Mouse (Mus musculus) hindbrain, embryonic 13.5 days (tissue): ENCODE results near the gene Ptpra. TPM values are rescaled to one million over a fixed set of nuclear protein-coding genes. Genes with fewer than 3 reads are reported as not detected.

Source experiments
- ATAC-seq: fragments of 200-750 bp; cut with Nextera tagmentation; 2 replicates; pipeline ENCODE4 v1.8.0; 2017; ENCODE audit warnings: moderate TSS enrichment; ENCODE audit not compliant: low FRiP score
- H3K27ac ChIP-seq: fragments of 300-500 bp; sonication (generic); 2 replicates; pipeline ENCODE4 v1.5.1; 2015; ENCODE audit warnings: inconsistent platforms, mild to moderate bottlenecking, moderate library complexity
- H3K27me3 ChIP-seq: fragments of 300-500 bp; sonication (generic); 2 replicates; pipeline ENCODE4 v1.6.1; 2015; ENCODE audit warnings: mild to moderate bottlenecking, inconsistent platforms
- H3K36me3 ChIP-seq: fragments of 300-500 bp; sonication (generic); 2 replicates; pipeline ENCODE4 v1.6.1; 2015; ENCODE audit warnings: mild to moderate bottlenecking, inconsistent platforms
- H3K4me1 ChIP-seq: fragments of 300-500 bp; sonication (generic); replicated peaks from 2 replicates; pipeline ENCODE4 v1.6.1; 2015; ENCODE audit warnings: inconsistent platforms
- H3K4me2 ChIP-seq: fragments of 300-500 bp; sonication (generic); 2 replicates; pipeline ENCODE4 v1.6.1; 2015; ENCODE audit warnings: inconsistent platforms, mild to moderate bottlenecking, moderate library complexity
- H3K4me3 ChIP-seq: fragments of 300-500 bp; sonication (generic); 2 replicates; pipeline ENCODE4 v1.5.1; 2015; ENCODE audit warnings: mild to moderate bottlenecking, inconsistent platforms
- H3K9ac ChIP-seq: fragments of 300-500 bp; sonication (generic); 2 replicates; pipeline ENCODE4 v1.6.1; 2015; ENCODE audit warnings: mild to moderate bottlenecking, inconsistent platforms
- H3K9me3 ChIP-seq: fragments of 300-500 bp; sonication (generic); 2 replicates; pipeline ENCODE4 v1.6.1; 2016; ENCODE audit warnings: inconsistent platforms
- WGBS: fragments of 180-500 bp; shearing (Covaris S2); methylation state at CpG from one replicate; pipeline ENCODE4 v1.1.7; 2015; 5-methylcytosine and 5-hydroxymethylcytosine counted together
- polyA plus RNA-seq: library from polyadenylated mRNA; unstranded; fragments of >200 nt; fragmentation: Nextera tagmentation; extraction: Ambion mirVana; gene quantifications from 2 replicates; pipeline ENCODE4 v1.2.1, GENCODE M21; 2015

Gene Ptpra
- polyA plus RNA-seq, result 123 and 126 TPM in 2 replicates

DNA sequence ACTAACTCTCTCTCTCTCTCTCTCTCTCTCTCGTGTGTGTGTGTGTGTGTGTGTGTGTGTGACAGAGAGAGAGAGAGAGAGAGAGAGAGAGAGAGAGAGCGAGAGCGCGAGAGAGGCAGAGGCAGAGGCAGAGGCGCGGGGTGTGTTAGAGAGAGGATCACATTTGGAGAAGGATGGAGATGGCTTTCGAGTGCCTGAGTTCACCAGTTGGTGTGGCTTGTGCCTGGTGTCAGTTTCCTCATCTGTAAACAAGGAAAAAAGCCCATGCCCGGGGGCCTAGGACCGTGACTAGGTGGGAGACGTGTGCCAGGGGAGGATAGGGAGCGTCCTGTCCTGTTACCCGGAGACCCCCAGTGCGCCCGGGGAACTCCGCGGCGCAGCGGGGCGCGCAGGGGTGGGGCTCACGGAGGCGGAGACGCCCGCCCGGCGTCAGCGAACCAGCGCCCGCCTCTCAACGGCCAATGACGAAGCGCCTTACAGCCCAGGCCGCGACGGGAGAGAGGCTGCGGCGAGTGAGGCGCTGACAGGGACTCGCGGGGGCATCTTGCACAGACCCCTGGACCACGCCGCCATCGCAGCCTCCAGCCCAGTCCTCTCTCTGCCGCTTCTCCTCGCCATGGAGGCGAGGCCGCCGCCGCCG is at the start of gene Ptpra:
Gene Ptpra, plus strand, starts transcription at position 485 of the 640 bp plus-strand sequence.
- Histone ChIP-seq H3K9ac (peak within 1 kb of the TSS; percentile 89), H3K27ac (peak within 1 kb of the TSS; percentile 92), H3K36me3 (no peaks in the 10 kb centered on the region; the same call in 1 of the 2 replicates), H3K4me2 (peak within 1 kb of the TSS; percentile 86), H3K9me3 (no peaks in the 10 kb centered on the region), H3K4me1 (peaks cover 34% of the 10 kb centered on the region), H3K27me3 (peaks cover 8% of the 10 kb centered on the region), H3K4me3 (peak within 1 kb of the TSS; percentile 80)
- WGBS, result under 1% methylated on average over 45 of the region's 50 CpGs
- peak; percentile 98 for ATAC-seq

DNA sequence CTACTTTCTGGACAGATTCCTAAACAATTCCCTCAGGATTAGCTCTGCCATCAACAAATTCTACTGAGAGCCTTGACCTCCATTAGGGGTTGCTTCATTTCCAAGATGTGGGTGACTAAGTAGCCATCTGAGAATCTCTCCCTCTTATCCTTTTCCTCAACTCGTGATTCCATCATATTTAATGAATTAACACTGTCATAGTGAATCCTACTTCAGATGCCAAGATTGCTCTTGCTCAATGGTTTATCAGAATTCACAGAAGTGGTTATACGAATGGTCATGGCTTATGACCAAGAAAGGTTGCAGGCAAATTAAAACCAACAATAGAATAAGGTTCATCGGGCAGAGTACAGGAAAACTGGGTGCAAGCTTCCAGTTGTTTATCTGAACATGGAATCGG is 48.2 kb upstream of the Ptpra start:
- no peak overlapping the region for H3K4me2 ChIP-seq
- no peaks in the 10 kb centered on the region for H3K36me3 ChIP-seq
- peaks cover 14% of the 10 kb centered on the region for H3K4me1 ChIP-seq
- peaks cover 22% of the 10 kb centered on the region for H3K27me3 ChIP-seq
- 86% methylated on average over 4 of the region's 4 CpGs for WGBS
- H3K4me3 ChIP-seq, result no peak overlapping the region
- H3K9ac ChIP-seq, result no peak overlapping the region
- ATAC-seq, result no peak
- H3K27ac ChIP-seq, result no peak overlapping the region
- H3K9me3 ChIP-seq, result no peaks in the 10 kb centered on the region

DNA sequence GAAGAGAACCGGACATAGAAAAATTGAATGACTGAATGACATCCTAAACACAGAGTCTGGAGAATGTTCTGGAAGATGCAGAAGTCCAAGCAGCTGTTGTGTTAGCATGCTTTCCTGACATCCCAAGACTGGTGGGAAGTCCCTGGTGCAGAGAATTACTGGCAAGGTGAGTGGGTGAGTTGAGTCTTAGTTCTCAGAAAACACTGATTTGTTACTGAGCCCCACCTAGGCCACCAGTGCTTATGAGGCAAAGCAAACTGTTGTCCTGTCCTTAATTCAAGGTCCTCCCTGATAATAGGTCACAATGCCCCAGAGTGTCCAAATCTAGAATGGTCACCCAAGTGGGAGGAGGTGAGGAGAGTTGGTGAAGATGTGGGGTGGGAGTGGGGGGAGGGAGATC is 45.1 kb upstream of the Ptpra start, which contains the start of the genes Gm28372 and 1700020A23Rik:
Gene Gm28372, plus strand, starts transcription at position 301 of the 400 bp plus-strand sequence.
Gene 1700020A23Rik, plus strand, starts transcription at position 321 of the 400 bp plus-strand sequence.
- ATAC-seq, result no peak
- H3K4me2 ChIP-seq, result no peak within 1 kb of the TSS
- H3K27ac ChIP-seq, result no peak within 1 kb of the TSS
- H3K4me1 ChIP-seq, result peaks cover 5% of the 10 kb centered on the region; the same call in 1 of the 2 replicates
- 91% methylated on average over 1 of the region's 1 CpGs for WGBS
- no peak within 1 kb of the TSS for H3K9ac ChIP-seq
- peaks cover 4% of the 10 kb centered on the region; the same call in 1 of the 2 replicates for H3K27me3 ChIP-seq
- H3K9me3 ChIP-seq, result no peaks in the 10 kb centered on the region
- H3K36me3 ChIP-seq, result no peaks in the 10 kb centered on the region
- H3K4me3 ChIP-seq, result no peak within 1 kb of the TSS

DNA sequence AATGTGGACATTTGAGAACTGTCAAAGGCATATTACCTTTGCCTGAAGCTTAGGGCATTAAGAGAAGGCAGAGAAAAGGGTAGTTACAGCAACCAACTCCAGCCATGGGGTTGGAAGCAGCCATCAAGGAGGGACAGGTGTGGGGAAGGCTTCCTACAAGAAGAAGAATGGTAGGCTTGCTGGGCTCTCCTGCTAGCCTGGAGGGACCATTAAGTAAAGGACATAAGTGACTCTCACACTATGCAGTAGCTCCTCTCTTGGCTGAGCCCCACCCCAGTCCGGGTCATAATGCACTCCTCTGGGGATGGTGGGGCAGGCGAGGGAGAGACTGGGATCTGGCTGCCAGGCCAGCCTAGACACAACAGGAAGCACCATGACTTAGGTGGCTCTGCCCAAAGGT is 43.9 kb upstream of the Ptpra start, which contains the start of gene Tmem239:
Gene Tmem239, plus strand, starts transcription at position 301 of the 400 bp plus-strand sequence.
- no peak within 1 kb of the TSS for H3K27ac ChIP-seq
- no peaks in the 10 kb centered on the region for H3K36me3 ChIP-seq
- H3K9ac ChIP-seq, result no peak within 1 kb of the TSS
- no peaks in the 10 kb centered on the region for H3K9me3 ChIP-seq
- H3K4me2 ChIP-seq, result no peak within 1 kb of the TSS
- WGBS, result 92% methylated on average over 2 of the region's 2 CpGs
- H3K4me1 ChIP-seq, result peaks cover 5% of the 10 kb centered on the region; the same call in 1 of the 2 replicates
- peaks cover 4% of the 10 kb centered on the region; the same call in 1 of the 2 replicates for H3K27me3 ChIP-seq
- H3K4me3 ChIP-seq, result no peak within 1 kb of the TSS
- ATAC-seq, result no peak

DNA sequence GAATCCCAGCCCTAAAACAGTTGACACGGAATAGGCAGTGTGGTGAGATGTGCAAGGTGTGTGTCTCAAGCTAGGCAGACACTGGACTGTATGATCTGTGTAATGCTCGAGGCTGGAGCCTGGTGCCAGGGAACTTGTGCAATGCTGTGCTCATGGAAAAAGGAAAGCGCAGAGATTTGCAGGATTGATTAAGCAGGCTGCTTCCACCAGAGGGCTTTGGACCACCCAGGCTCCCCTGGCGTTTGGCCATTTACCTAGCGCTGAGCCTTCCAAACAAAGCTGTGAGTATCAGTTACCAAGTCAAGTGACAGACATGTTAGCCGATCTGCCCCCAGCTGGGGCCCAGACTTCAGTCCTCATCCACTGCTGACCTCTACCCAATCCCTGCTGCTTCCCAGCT is 41.9 kb upstream of the Ptpra start:
- Histone ChIP-seq H3K4me1 (peaks cover 10% of the 10 kb centered on the region), H3K27me3 (no peaks in the 10 kb centered on the region), H3K4me3 (no peak overlapping the region), H3K9me3 (no peaks in the 10 kb centered on the region), H3K9ac (no peak overlapping the region), H3K36me3 (no peaks in the 10 kb centered on the region), H3K27ac (no peak overlapping the region), H3K4me2 (no peak overlapping the region)
- 22% methylated on average over 6 of the region's 6 CpGs for WGBS
- ATAC-seq, result 0 out of 2 replicates have a peak, but pooled peaks have one; percentile 13

DNA sequence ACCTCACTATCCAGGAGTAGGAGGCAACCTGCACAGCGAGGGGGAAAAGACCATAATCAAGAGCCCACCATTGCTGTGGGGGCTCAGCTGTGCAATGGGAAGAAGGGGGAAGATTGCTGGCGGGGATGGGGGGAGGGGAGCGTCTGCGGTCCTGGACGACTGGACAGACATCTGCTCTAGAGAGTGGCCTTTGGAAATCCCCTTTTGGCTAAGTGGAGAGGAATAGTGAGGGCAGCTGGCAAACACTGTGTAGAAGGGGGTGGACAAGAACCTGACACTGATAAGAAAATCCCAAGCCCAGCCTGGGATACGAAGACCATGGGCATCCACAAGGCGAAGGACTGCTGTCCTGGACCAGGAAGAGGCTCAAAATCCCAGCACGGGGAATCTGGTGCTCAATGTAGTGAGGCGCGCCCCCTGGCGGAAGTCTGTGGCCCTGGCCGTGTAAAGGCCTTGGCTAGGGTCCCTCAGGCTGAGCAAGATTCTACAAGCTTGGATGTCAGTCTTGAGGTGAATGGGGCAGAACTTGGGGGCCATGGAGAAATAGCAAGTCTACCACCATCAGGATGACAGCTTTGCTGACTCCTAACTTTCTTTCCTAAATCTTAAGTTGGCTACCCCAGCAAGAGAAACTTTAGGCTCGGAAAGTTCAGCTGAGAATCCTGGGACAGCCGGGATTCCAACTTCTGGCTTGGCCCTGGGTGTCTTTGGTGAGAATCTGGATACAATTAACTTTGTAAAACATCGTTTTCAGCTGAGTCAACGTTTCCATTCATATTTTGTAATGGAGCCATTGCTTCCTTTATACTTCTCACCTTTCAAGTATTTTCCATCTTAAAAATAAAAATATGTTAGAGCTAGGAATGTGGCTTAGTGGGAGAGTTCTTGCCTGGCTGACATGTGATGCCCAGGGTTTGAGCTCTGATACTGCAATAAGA is 38.3 kb upstream of the Ptpra start:
- 38% methylated on average over 16 of the region's 16 CpGs for WGBS

DNA sequence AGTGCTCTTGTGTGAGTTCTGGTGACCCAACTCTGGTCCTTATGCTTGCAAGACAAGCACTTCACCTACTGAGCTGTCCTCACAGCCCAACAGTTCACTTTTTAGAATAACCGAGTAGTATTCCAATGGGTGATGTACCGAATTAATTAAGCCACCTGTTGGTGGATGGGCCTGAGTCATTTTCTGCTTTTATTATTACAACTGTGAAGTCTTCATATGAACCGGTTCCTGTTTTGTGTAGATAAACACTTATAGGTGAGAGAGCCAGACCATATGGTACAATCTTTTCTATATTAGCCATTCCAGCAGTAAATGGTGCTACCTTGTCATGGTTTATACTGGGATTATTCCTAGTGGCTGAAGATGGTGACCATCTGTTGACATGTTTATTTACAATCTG is 37.3 kb upstream of the Ptpra start:
- no peak for ATAC-seq
- Histone ChIP-seq H3K4me2 (no peak overlapping the region), H3K27ac (no peak overlapping the region), H3K36me3 (no peaks in the 10 kb centered on the region), H3K4me1 (peaks cover 10% of the 10 kb centered on the region), H3K9me3 (no peaks in the 10 kb centered on the region), H3K9ac (no peak overlapping the region), H3K4me3 (no peak overlapping the region), H3K27me3 (no peaks in the 10 kb centered on the region)
- 87% methylated on average over 3 of the region's 3 CpGs for WGBS

More for the DNA sequence above, 38.3 kb upstream of the Ptpra start:
- peak; percentile 73 for ATAC-seq
- Histone ChIP-seq H3K36me3 (no peaks in the 10 kb centered on the region), H3K4me2 (0 out of 2 replicates have a peak overlapping the region, but pooled peaks have one; percentile 17), H3K27ac (no peak overlapping the region), H3K4me3 (no peak overlapping the region), H3K9me3 (no peaks in the 10 kb centered on the region), H3K4me1 (peaks cover 10% of the 10 kb centered on the region), H3K9ac (no peak overlapping the region), H3K27me3 (no peaks in the 10 kb centered on the region)

DNA sequence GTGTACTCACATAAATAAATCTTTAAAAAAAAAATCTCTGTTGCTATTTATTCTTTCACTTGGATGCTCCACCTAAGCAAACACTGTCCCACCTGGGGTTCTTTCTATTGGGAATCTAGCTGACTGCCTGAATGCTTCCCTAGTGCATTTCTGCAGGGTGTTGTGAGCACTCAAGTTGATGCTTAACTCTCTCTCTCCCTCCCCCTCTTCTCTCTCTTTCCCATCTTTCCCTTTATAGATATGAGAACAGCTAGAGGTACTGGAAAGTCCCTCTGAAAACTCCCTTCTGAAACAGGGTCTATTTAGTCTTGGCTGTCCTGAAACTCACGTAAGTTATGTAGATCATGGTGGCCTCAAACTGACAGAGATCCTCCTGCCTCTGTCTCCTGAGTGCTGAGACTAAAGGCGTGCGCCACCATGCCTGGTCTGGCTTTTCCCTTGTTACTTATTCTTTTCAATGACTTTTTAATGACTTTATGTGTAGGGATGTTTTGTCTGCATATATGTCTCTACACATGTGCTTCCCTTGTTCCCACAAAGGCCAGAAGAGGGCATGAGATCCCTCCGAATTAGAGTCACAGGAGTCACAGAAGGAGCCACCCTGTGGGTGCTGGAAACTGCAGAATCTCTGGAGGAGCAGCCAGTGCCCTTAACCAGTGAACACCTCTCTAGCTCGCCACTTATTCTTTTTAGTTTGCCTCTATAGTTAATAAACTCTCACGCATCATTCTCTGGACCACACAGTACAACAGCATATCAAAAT is 35.8 kb upstream of the Ptpra start:
- Histone ChIP-seq H3K27me3 (no peaks in the 10 kb centered on the region), H3K27ac (no peak overlapping the region), H3K9me3 (no peaks in the 10 kb centered on the region), H3K36me3 (peaks cover 8% of the 10 kb centered on the region), H3K9ac (no peak overlapping the region), H3K4me3 (no peak overlapping the region), H3K4me2 (no peak overlapping the region), H3K4me1 (peaks cover 6% of the 10 kb centered on the region)
- ATAC-seq, result no peak
- 77% methylated on average over 6 of the region's 6 CpGs for WGBS

DNA sequence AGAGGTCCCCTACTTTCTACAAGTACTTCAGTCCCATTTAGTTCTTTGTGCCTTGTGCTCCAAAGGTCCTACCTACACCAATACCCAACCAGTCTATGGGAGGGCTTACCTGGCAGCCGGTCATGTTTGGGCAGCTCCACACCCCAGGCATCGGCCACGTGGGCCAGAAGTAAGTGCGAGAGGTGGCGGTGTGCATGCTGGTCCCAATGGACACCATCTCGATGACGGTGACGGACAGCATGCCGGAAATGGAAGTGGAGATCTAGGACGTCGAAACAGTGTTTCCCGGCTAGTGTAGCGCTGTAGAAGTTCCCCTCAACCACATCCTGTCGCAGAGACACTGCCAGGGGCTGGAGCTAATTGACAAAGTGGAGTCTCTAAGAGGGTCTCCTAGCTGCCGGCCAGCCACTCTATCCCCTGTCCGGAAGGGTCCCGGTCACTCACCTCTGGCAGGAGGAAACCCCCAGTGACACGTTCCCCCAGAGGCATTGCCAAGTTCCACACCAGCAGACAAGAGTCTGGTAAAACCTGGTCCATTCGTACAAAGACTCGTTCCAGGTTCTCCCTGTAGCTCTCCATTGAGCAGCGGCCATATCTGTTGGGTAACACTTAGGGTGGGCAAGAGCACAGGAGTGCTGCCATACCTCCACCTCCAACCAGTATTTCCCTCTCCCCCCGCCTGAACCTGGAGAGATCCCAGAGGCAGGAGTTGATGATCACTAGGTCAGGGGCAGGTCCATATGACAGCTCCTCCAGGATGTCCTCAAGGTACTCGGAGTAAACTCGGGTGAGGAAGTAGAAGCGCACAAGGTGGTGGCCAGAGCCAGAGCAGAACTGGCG is 28.1 kb upstream of the Ptpra start:
- no peak for ATAC-seq
- no peak overlapping the region for H3K9ac ChIP-seq

DNA sequence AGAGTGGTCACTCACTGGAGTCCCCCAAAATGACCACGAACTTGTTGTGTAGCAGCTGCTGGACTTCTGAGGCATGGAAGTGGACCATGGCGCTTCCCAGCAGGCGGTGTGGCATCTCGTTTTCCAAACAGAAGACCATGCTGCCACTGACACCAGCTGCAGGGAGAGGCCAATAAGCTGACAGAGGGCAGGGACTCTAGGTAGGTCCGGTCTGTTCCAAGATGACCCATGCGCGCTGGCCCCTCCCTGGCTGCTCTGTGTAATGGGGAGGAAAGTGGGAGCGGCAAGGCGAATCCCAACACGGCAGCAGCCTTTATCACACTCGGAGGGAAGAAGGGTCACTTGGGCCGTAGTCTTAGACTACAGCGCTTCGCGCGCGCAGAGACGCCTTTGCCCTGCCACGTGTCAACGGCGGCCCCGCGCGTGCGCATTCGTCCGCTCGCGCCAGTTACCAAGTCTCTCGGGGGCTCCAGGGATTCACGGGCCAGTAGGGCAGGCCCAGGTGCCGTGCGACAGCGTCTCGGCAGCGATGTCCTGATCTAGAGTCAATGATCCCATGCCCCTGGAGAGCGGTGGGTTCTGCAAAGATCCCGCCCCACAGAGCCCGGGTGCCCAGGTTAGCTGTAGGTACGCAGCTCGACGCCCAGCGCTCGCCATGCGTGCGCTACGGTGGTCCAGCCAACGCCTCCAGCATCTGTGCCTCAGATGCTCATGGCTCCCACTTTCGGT is 26.5 kb upstream of the Ptpra start:
- peak overlapping the region; percentile 91 for H3K9ac ChIP-seq
- H3K27me3 ChIP-seq, result no peaks in the 10 kb centered on the region
- H3K4me1 ChIP-seq, result peaks cover 58% of the 10 kb centered on the region
- no peaks in the 10 kb centered on the region for H3K9me3 ChIP-seq
- peak; percentile 80 for ATAC-seq
- H3K4me2 ChIP-seq, result peak overlapping the region; percentile 83
- WGBS, result 15% methylated on average over 49 of the region's 49 CpGs
- peak overlapping the region; percentile 82 for H3K4me3 ChIP-seq
- peaks cover 12% of the 10 kb centered on the region for H3K36me3 ChIP-seq
- H3K27ac ChIP-seq, result peak overlapping the region; percentile 96

More for the DNA sequence above, 28.1 kb upstream of the Ptpra start:
- Histone ChIP-seq H3K4me2 (no peak overlapping the region), H3K36me3 (peaks cover 12% of the 10 kb centered on the region), H3K27ac (no peak overlapping the region), H3K27me3 (no peaks in the 10 kb centered on the region), H3K4me3 (no peak overlapping the region), H3K4me1 (peaks cover 55% of the 10 kb centered on the region), H3K9me3 (no peaks in the 10 kb centered on the region)
- 96% methylated on average over 26 of the region's 26 CpGs for WGBS
